Mouse (Mus musculus) retina, adult 2 months (tissue): ENCODE results near the gene Nelfa.
"Not testable (repeated sequence)": the region's sequence is repeated elsewhere in the genome, so short reads cannot be mapped to it uniquely, and the experiment has no call there.

Experiments used
- DNase-seq: peaks from one replicate; pipeline ENCODE4 v3.0.0-alpha.2; 2012; ENCODE audit warnings: low read depth, low spot score

Gene Nelfa

GRCm38 (mm10) chr5:33919466-33919865, 16.7 kb downstream of the Nelfa start:
- DNase-seq, result no peak

- DNase-seq, result not testable (repeated sequence)
Measured at GRCm38 (mm10) chr5:33916616-33917015, 19.6 kb downstream of the Nelfa start.

GRCm38 (mm10) chr5:33915031-33915430, 21.2 kb downstream of the Nelfa start:
- DNase-seq, result not testable (repeated sequence)

GRCm38 (mm10) chr5:33903176-33903575, 33.0 kb downstream of the Nelfa start:
- DNase-seq, result no peak

- DNase-seq, result no peak
Measured at GRCm38 (mm10) chr5:33902696-33903095, 33.5 kb downstream of the Nelfa start.

- no peak for DNase-seq
Measured at GRCm38 (mm10) chr5:33901278-33901677, 34.9 kb downstream of the Nelfa start.

GRCm38 (mm10) chr5:33900701-33901263, 35.4 kb downstream of the Nelfa start:
- no peak for DNase-seq

GRCm38 (mm10) chr5:33900101-33900500, 36.1 kb downstream of the Nelfa start:
- DNase-seq, result no peak

GRCm38 (mm10) chr5:33899245-33899644, 37.0 kb downstream of the Nelfa start:
- no peak for DNase-seq

GRCm38 (mm10) chr5:33898671-33899070, 37.5 kb downstream of the Nelfa start:
- no peak for DNase-seq

GRCm38 (mm10) chr5:33897158-33897557, 39.1 kb downstream of the Nelfa start:
- no peak for DNase-seq

GRCm38 (mm10) chr5:33895116-33895515, 41.1 kb downstream of the Nelfa start:
- no peak for DNase-seq

GRCm38 (mm10) chr5:33893406-33893805, 42.8 kb downstream of the Nelfa start:
- no peak for DNase-seq

- no peak for DNase-seq
Measured at GRCm38 (mm10) chr5:33881118-33881517, 55.1 kb downstream of the Nelfa start.

- no peak for DNase-seq
Measured at GRCm38 (mm10) chr5:33875472-33875871, 60.7 kb downstream of the Nelfa start.

GRCm38 (mm10) chr5:33857693-33858092, 78.5 kb downstream of the Nelfa start:
- no peak for DNase-seq

- DNase-seq, result no peak
Measured at GRCm38 (mm10) chr5:33854019-33854418, 82.2 kb downstream of the Nelfa start.

- DNase-seq, result no peak
Measured at GRCm38 (mm10) chr5:33853086-33853485, 83.1 kb downstream of the Nelfa start.

- DNase-seq, result no peak
Measured at GRCm38 (mm10) chr5:33851466-33851865, 84.7 kb downstream of the Nelfa start.
